Mouse (Mus musculus): ENCODE data around the gene Elfn2.

DNA sequence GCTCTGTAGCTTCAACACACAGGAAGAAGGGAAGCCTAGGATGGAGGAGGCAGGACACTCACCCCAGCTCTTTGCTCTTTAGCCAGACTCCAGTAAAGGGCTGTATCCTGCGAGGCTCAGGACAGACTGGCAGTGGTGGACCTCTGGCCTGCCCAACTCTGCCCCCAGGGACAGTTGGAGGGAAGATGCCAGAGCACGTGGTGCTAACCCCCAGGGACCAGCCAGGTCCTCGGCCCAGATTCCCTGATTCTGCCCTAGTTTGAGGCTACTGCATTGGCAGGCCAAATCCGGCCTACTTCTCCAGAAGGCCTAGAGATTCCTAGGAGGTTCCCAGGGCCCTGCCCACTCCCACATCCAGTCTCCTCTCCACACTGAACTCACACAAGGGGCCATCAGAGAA lies 70.8 kb downstream of the Elfn2 start:
- TF ChIP-seq CTCF (conservative IDR thresholded peaks at IDR 0.05; ENCODE audit: low read length) (no peak), NANOG (IDR thresholded peaks at IDR 0.05; ENCODE audit: borderline replicate concordance, low read length) (no peak), POU5F1 (IDR thresholded peaks at IDR 0.05; ENCODE audit: borderline replicate concordance, low read length) (no peak)
